8 mouse cellular contexts compared by ENCODE assay signal in genomic region chr2:30891002-30891401, GRCm38 (mm10). TPM values are rescaled to one million over a fixed set of nuclear protein-coding genes. Genes with fewer than 3 reads are reported as not detected.
DNase-seq lines count a peak whose midpoint lies in the region; ATAC-seq lines count a peak whose summit lies in the region.

No protein-coding gene starts in this region.

- no peaks in the 10 kb centered on the region for H3K4me1 ChIP-seq in midbrain, embryonic 11.5 days (ENCODE audit: control insufficient read depth, insufficient read depth, low read length)
- H3K4me1 ChIP-seq in midbrain, embryonic 16.5 days (ENCODE audit: control insufficient read depth, insufficient read depth, low read length) = no peaks in the 10 kb centered on the region
- no peaks in the 10 kb centered on the region for H3K4me1 ChIP-seq in embryonic facial prominence, embryonic 11.5 days (ENCODE audit: control insufficient read depth, insufficient read depth, low read length)
- H3K4me1 ChIP-seq in hindbrain, embryonic 14.5 days (replicated peaks; ENCODE audit: control insufficient read depth, insufficient read depth, low read length) = no peaks in the 10 kb centered on the region
- peaks cover 34% of the 10 kb centered on the region for H3K4me1 ChIP-seq in limb, embryonic 10.5 days

- no peak overlapping the region for H3K27ac ChIP-seq in midbrain, embryonic 11.5 days (ENCODE audit: low read depth, low read length)
- H3K27ac ChIP-seq in midbrain, embryonic 16.5 days (ENCODE audit: low read length) = no peak overlapping the region
- no peak overlapping the region for H3K27ac ChIP-seq in embryonic facial prominence, embryonic 11.5 days (replicated peaks; ENCODE audit: low read depth, low read length)
- no peak overlapping the region for H3K27ac ChIP-seq in hindbrain, embryonic 14.5 days
- H3K27ac ChIP-seq in limb, embryonic 10.5 days = peak overlapping the region; percentile 38; the same call in 1 of the 2 replicates

- H3K27me3 ChIP-seq in midbrain, embryonic 11.5 days (ENCODE audit: control insufficient read depth, insufficient read depth, low read length) = no peaks in the 10 kb centered on the region
- H3K27me3 ChIP-seq in midbrain, embryonic 16.5 days (ENCODE audit: control insufficient read depth, insufficient read depth, low read depth, low read length) = no peaks in the 10 kb centered on the region
- H3K27me3 ChIP-seq in embryonic facial prominence, embryonic 11.5 days (ENCODE audit: control insufficient read depth, insufficient read depth, low read length) = no peaks in the 10 kb centered on the region
- H3K27me3 ChIP-seq in hindbrain, embryonic 14.5 days (ENCODE audit: control insufficient read depth, insufficient read depth, low read length) = no peaks in the 10 kb centered on the region
- no peaks in the 10 kb centered on the region for H3K27me3 ChIP-seq in limb, embryonic 10.5 days (ENCODE audit: low read depth, poor library complexity, severe bottlenecking)

- H3K4me2 ChIP-seq in midbrain, embryonic 11.5 days = no peak overlapping the region
- no peak overlapping the region for H3K4me2 ChIP-seq in midbrain, embryonic 16.5 days (ENCODE audit: low read length)
- H3K4me2 ChIP-seq in embryonic facial prominence, embryonic 11.5 days (ENCODE audit: low read depth, low read length) = no peak overlapping the region
- H3K4me2 ChIP-seq in hindbrain, embryonic 14.5 days (replicated peaks) = no peak overlapping the region

- ATAC-seq in midbrain, embryonic 11.5 days (ENCODE audit: low FRiP score) = peak; percentile 67; the same call in 1 of the 2 replicates
- no peak for ATAC-seq in midbrain, embryonic 16.5 days
- ATAC-seq in embryonic facial prominence, embryonic 11.5 days (replicated peaks; ENCODE audit: insufficient number of reproducible peaks, low FRiP score, low TSS enrichment, low read depth) = 0 out of 2 replicates have a peak, but pooled peaks have one; percentile 37
- no peak for ATAC-seq in hindbrain, embryonic 14.5 days (ENCODE audit: low FRiP score)
- 0 out of 2 replicates have a peak, but pooled peaks have one; percentile 5 for ATAC-seq in neutrophil, adult 5-6 weeks (ENCODE audit: extremely low read depth, insufficient number of reproducible peaks, low FRiP score, poor library complexity, severe bottlenecking)

- H3K9ac ChIP-seq in midbrain, embryonic 11.5 days (ENCODE audit: low read length) = no peak overlapping the region
- no peak overlapping the region for H3K9ac ChIP-seq in midbrain, embryonic 16.5 days (ENCODE audit: low read depth, low read length)
- no peak overlapping the region for H3K9ac ChIP-seq in embryonic facial prominence, embryonic 11.5 days (replicated peaks; ENCODE audit: low read length)
- no peak overlapping the region for H3K9ac ChIP-seq in hindbrain, embryonic 14.5 days

- peak; percentile 92 for DNase-seq in midbrain, embryonic 11.5 days (ENCODE audit: low spot score, missing footprints)
- DNase-seq in adrenal gland, adult 2 months = peak; percentile 49
- DNase-seq in embryonic facial prominence, embryonic 11.5 days (ENCODE audit: low spot score) = peak; percentile 87
- DNase-seq in hindbrain, embryonic 14.5 days (ENCODE audit: low spot score) = peak; percentile 66
- DNase-seq in limb, embryonic 10.5 days (ENCODE audit: low spot score) = peak; percentile 75
- DNase-seq in urinary bladder, adult 2 months (ENCODE audit: low spot score) = no peak

- 11% methylated on average over 3 of the region's 3 CpGs for WGBS in midbrain, embryonic 11.5 days
- 4% methylated on average over 3 of the region's 3 CpGs for WGBS in midbrain, embryonic 16.5 days
- WGBS in embryonic facial prominence, embryonic 11.5 days = 9% methylated on average over 3 of the region's 3 CpGs
- 11% methylated on average over 3 of the region's 3 CpGs for WGBS in hindbrain, embryonic 14.5 days
- WGBS in limb, embryonic 10.5 days = 7% methylated on average over 3 of the region's 3 CpGs

- no peaks in the 10 kb centered on the region for H3K36me3 ChIP-seq in midbrain, embryonic 11.5 days (ENCODE audit: control insufficient read depth, insufficient read depth, low read length)
- H3K36me3 ChIP-seq in midbrain, embryonic 16.5 days (ENCODE audit: control insufficient read depth, insufficient read depth, low read length) = no peaks in the 10 kb centered on the region
- no peaks in the 10 kb centered on the region for H3K36me3 ChIP-seq in embryonic facial prominence, embryonic 11.5 days (replicated peaks; ENCODE audit: control insufficient read depth, insufficient read depth, low read depth, low read length)
- H3K36me3 ChIP-seq in hindbrain, embryonic 14.5 days (replicated peaks; ENCODE audit: control insufficient read depth, insufficient read depth) = no peaks in the 10 kb centered on the region
- peaks cover 17% of the 10 kb centered on the region for H3K36me3 ChIP-seq in limb, embryonic 10.5 days

- no peak overlapping the region for H3K4me3 ChIP-seq in midbrain, embryonic 11.5 days (ENCODE audit: low read depth, low read length)
- no peak overlapping the region for H3K4me3 ChIP-seq in midbrain, embryonic 16.5 days (ENCODE audit: low read depth, low read length)
- H3K4me3 ChIP-seq in embryonic facial prominence, embryonic 11.5 days (ENCODE audit: low read depth, low read length) = no peak overlapping the region
- no peak overlapping the region for H3K4me3 ChIP-seq in hindbrain, embryonic 14.5 days (replicated peaks; ENCODE audit: low read length)
- H3K4me3 ChIP-seq in limb, embryonic 10.5 days = no peak overlapping the region

- H3K9me3 ChIP-seq in midbrain, embryonic 11.5 days (ENCODE audit: control insufficient read depth, low read length) = no peaks in the 10 kb centered on the region
- no peaks in the 10 kb centered on the region for H3K9me3 ChIP-seq in midbrain, embryonic 16.5 days (replicated peaks; ENCODE audit: control insufficient read depth, low read length, poor library complexity, severe bottlenecking)
- no peaks in the 10 kb centered on the region for H3K9me3 ChIP-seq in embryonic facial prominence, embryonic 11.5 days (replicated peaks; ENCODE audit: control insufficient read depth, low read length)
- no peaks in the 10 kb centered on the region for H3K9me3 ChIP-seq in hindbrain, embryonic 14.5 days (ENCODE audit: control insufficient read depth, low read length)
- no peaks in the 10 kb centered on the region for H3K9me3 ChIP-seq in limb, embryonic 10.5 days (replicated peaks)

RNA-seq across cellular contexts. Expression of gene Ptges, which starts 38.7 kb away (rescaled TPM):
- polyA plus RNA-seq in midbrain, embryonic 11.5 days (2014; fragmentation: Nextera tagmentation; extraction: Ambion mirVana) = 4.7 and 6.1 TPM in 2 replicates
- polyA plus RNA-seq in midbrain, embryonic 16.5 days (2015; fragmentation: Nextera tagmentation; extraction: Ambion mirVana) = 5.1 and 5.2 TPM in 2 replicates
- total RNA-seq in adrenal gland, adult 2 months (2021) = 10 to 100 TPM; 25.4 to 34.1 TPM
- polyA plus RNA-seq in adrenal gland, adult 2 months (2012; rRNA removed) = 37.9 and 73.5 TPM in 2 replicates
- polyA plus RNA-seq in embryonic facial prominence, embryonic 11.5 days (2014; fragmentation: Nextera tagmentation; extraction: Ambion mirVana) = 9.1 and 9.3 TPM in 2 replicates
- 3.7 and 4.1 TPM in 2 replicates for polyA plus RNA-seq in hindbrain, embryonic 14.5 days (2014; fragmentation: Nextera tagmentation; extraction: Ambion mirVana)
- polyA plus RNA-seq in limb, embryonic 10.5 days (2016; fragmentation: Nextera tagmentation; extraction: Ambion mirVana) = 10.1 and 11.8 TPM in 2 replicates
- total RNA-seq in neutrophil, adult 5-6 weeks (2017) = not detected in 2 replicates
- 64.8 and 69.3 TPM in 2 replicates for polyA plus RNA-seq in urinary bladder, adult 2 months (2012; rRNA removed)

RNA-seq across cellular contexts. Expression of gene Prrx2, which starts 56.2 kb away (rescaled TPM):
- 20.1 and 24.4 TPM in 2 replicates for polyA plus RNA-seq in midbrain, embryonic 11.5 days (2014; fragmentation: Nextera tagmentation; extraction: Ambion mirVana)
- 1.8 and 2.4 TPM in 2 replicates for polyA plus RNA-seq in midbrain, embryonic 16.5 days (2015; fragmentation: Nextera tagmentation; extraction: Ambion mirVana)
- 1 to 10 TPM; 2.1 to 2.2 TPM for total RNA-seq in adrenal gland, adult 2 months (2021)
- 4.3 and 5.0 TPM in 2 replicates for polyA plus RNA-seq in adrenal gland, adult 2 months (2012; rRNA removed)
- polyA plus RNA-seq in embryonic facial prominence, embryonic 11.5 days (2014; fragmentation: Nextera tagmentation; extraction: Ambion mirVana) = 106 and 109 TPM in 2 replicates
- polyA plus RNA-seq in hindbrain, embryonic 14.5 days (2014; fragmentation: Nextera tagmentation; extraction: Ambion mirVana) = 3.7 and 3.9 TPM in 2 replicates
- polyA plus RNA-seq in limb, embryonic 10.5 days (2016; fragmentation: Nextera tagmentation; extraction: Ambion mirVana) = 111 and 140 TPM in 2 replicates
- 0.37 TPM in 1 of 2 replicates, not detected in the other for total RNA-seq in neutrophil, adult 5-6 weeks (2017)
- polyA plus RNA-seq in urinary bladder, adult 2 months (2012; rRNA removed) = 16.4 and 21.9 TPM in 2 replicates

Comparison
In these comparisons a context has a peak if more than half of its experiments do, and no peak if none do; other contexts are left out.
1. ATAC-seq: peak in midbrain, embryonic 11.5 days (single experiment), embryonic facial prominence, embryonic 11.5 days (single experiment) and neutrophil, adult 5-6 weeks (single experiment); none in midbrain, embryonic 16.5 days (single experiment) and hindbrain, embryonic 14.5 days (single experiment).